Mouse (Mus musculus) ES-E14 (cell line): Measurements from ENCODE around the gene Slc1a4. TPM values are rescaled to one million over a fixed set of nuclear protein-coding genes. Genes with fewer than 3 reads are reported as not detected.

ENCODE experiments used
- DNase-seq: peaks from one replicate; pipeline ENCODE4 v3.0.0-alpha.2; 2013; ENCODE audit warnings: low read depth, low spot score
- H3K27ac ChIP-seq: 2 replicates; pipeline ENCODE4 v1.5.1; 2012; ENCODE audit warnings: low read depth, mild to moderate bottlenecking, low read length, moderate library complexity, mixed read lengths; ENCODE audit not compliant: poor library complexity, insufficient read depth, severe bottlenecking
- H3K36me3 ChIP-seq: 2 replicates; pipeline ENCODE4 v1.6.1; 2012; ENCODE audit warnings: mild to moderate bottlenecking, low read length, moderate library complexity, mixed read lengths; ENCODE audit not compliant: control insufficient read depth, poor library complexity, insufficient read depth, severe bottlenecking
- H3K4me1 ChIP-seq, 2 experiments: fragments of 150-350 bp in 1 of 2; sonication (generic) in 1 of 2; 2 replicates each; pipeline ENCODE4 v1.6.1; 2012; ENCODE audit warnings: low read length in 2 of 2, mild to moderate bottlenecking in 1 of 2, mixed read lengths in 1 of 2; ENCODE audit not compliant: control insufficient read depth in 2 of 2, insufficient read depth in 2 of 2, poor library complexity in 1 of 2
- H3K4me3 ChIP-seq, 2 experiments: fragments of 150-350 bp in 1 of 2; sonication (generic) in 1 of 2; 2 replicates each; pipeline ENCODE4 v1.5.1; 2012; ENCODE audit warnings: low read length in 2 of 2, low read depth in 1 of 2, mild to moderate bottlenecking in 1 of 2, mixed read lengths in 1 of 2; ENCODE audit not compliant: insufficient read depth in 1 of 2, poor library complexity in 1 of 2, severe bottlenecking in 1 of 2
- H3K9ac ChIP-seq: 2 replicates; pipeline ENCODE4 v1.6.1; 2012; ENCODE audit warnings: low read depth, mild to moderate bottlenecking, low read length, mixed read lengths; ENCODE audit not compliant: poor library complexity, insufficient read depth, severe bottlenecking
- H3K9me3 ChIP-seq: fragments of 150-350 bp; sonication (generic); 2 replicates; pipeline ENCODE4 v1.6.1; 2012; ENCODE audit warnings: low read depth, mild to moderate bottlenecking, low read length; ENCODE audit not compliant: control insufficient read depth, insufficient read depth
- CHD2 ChIP-seq: IDR thresholded peaks from 2 replicates; pipeline ENCODE4 v1.6.1; 2014; ENCODE audit warnings: mild to moderate bottlenecking, low read depth, low read length, inconsistent platforms
- HCFC1 ChIP-seq: IDR thresholded peaks from 2 replicates; pipeline ENCODE4 v1.6.1; 2012; ENCODE audit warnings: low read length, inconsistent platforms, borderline replicate concordance; ENCODE audit not compliant: insufficient read depth
- MAFK ChIP-seq: IDR thresholded peaks from 2 replicates; pipeline ENCODE4 v1.6.1; 2014; ENCODE audit warnings: mild to moderate bottlenecking, low read depth, low read length, inconsistent platforms; ENCODE audit not compliant: insufficient read depth
- ZC3H11A ChIP-seq: IDR thresholded peaks from 2 replicates; pipeline ENCODE4 v1.6.1; 2012; ENCODE audit warnings: low read depth, mild to moderate bottlenecking, inconsistent platforms, low read length, borderline replicate concordance
- ZNF384 ChIP-seq: IDR thresholded peaks from 2 replicates; pipeline ENCODE4 v1.6.1; 2012; ENCODE audit warnings: low read depth, low read length, inconsistent platforms
- in situ Hi-C, 2 experiments: fragments of 600-800 bp; cut with MboI; formaldehyde crosslinking; loops; one replicate each; pipeline ENCODE4 v1.15.1; 2025; ENCODE audit warnings: low sequenced_read_pairs in 2 of 2, inconsistent platforms in 1 of 2; ENCODE audit not compliant: unreplicated experiment in 2 of 2
- total RNA-seq: library from RNA; depleted of rRNA; stranded (reverse); fragments of 300-350 nt; gene quantifications from 2 replicates; pipeline ENCODE4 v1.2.3, GENCODE M21; 2012

The Slc1a4 gene
- total RNA-seq, 1 experiment: 35.2 TPM

GRCm38 (mm10) chr11:20348466-20348865 is 16.0 kb upstream of the Slc1a4 start:
- H3K4me1 ChIP-seq: peaks cover 0 to 2% of the 10 kb centered on the region in 2 experiments; a peak in 1 of 4 replicates
- H3K27ac ChIP-seq: no peak overlapping the region
- no peaks in the 10 kb centered on the region for H3K9me3 ChIP-seq
- TF ChIP-seq ZC3H11A (no peak), CHD2 (no peak), ZNF384 (no peak), HCFC1 (no peak), MAFK (no peak)
- in situ Hi-C loops: no loop called here
- H3K9ac ChIP-seq: no peak overlapping the region
- H3K36me3 ChIP-seq: no peaks in the 10 kb centered on the region
- H3K4me3 ChIP-seq: no peak overlapping the region
- DNase-seq: no peak

DNA sequence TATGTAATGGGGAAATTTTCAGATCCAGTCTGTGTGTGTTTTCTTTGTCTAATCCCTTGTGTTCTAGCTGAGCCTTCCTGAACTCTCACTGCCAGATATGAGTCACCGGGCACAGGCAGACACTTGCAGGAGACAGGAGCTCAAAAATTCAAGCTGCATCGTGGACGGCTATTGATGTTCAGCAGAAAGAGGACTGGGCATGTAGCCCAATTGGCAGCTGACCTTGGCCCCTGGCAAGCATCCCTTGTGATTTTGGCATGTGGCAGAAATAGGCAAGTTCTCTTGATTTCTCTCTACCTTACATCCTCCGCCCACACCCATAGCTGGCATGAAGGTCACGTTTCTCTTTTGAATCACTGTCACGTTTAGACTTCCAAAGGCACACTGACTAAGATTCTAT is 15.0 kb upstream of the Slc1a4 start:
- H3K36me3 ChIP-seq: no peaks in the 10 kb centered on the region
- TF ChIP-seq HCFC1 (no peak), ZNF384 (no peak), CHD2 (no peak), ZC3H11A (no peak), MAFK (no peak)
- H3K9ac ChIP-seq: no peak overlapping the region
- no peak for DNase-seq
- peaks cover 0 to 2% of the 10 kb centered on the region in 2 experiments; a peak in 1 of 4 replicates for H3K4me1 ChIP-seq
- H3K9me3 ChIP-seq: no peaks in the 10 kb centered on the region
- H3K27ac ChIP-seq: no peak overlapping the region
- in situ Hi-C loops: no loop called here
- no peak overlapping the region for H3K4me3 ChIP-seq

DNA sequence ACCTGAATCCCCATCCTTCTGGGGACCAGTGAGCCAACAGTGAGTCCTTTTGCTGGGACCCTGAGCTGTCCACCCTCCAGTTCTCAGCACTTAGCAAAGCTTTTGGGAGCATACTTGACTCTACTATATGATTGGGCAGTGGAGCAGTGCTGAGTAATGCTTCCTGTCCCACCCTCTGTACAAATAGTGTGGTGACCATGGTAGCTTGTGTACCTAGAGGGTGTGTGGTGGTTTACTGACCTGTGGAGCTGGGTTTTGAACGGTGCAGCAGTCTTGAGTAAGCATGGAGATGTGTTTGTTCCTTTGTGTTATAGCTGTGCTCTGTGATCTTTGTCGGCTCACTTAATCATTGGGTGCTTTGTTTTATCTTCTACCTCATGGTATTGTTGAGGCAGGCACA is 13.9 kb upstream of the Slc1a4 start:
- no peak overlapping the region for H3K27ac ChIP-seq
- no peak overlapping the region for H3K4me3 ChIP-seq
- H3K4me1 ChIP-seq: peaks cover 0 to 2% of the 10 kb centered on the region in 2 experiments; a peak in 1 of 4 replicates
- in situ Hi-C loops: no loop called here
- TF ChIP-seq ZNF384 (no peak), MAFK (no peak), CHD2 (no peak), ZC3H11A (no peak), HCFC1 (no peak)
- no peak overlapping the region for H3K9ac ChIP-seq
- H3K9me3 ChIP-seq: no peaks in the 10 kb centered on the region
- no peak for DNase-seq
- no peaks in the 10 kb centered on the region for H3K36me3 ChIP-seq

DNA sequence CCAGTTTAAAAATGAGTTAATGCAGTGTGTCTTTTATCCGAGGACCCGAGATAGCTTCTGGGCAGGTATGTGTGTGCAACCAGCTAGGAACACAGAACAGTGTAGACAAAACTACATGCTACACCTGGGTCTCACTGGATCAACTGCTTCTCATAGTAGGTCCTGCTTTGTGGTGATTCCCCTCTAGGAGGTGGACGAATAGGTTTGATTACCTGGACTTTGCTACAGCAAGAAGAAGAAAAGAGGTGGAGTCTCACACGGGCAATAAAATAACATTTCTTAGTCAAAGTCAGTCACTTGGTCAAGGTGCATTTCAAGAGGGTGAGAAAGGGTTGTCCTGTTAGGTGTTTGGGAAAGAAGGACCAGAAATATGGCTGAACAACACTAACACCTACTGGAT is 11.4 kb upstream of the Slc1a4 start:
- Histone ChIP-seq H3K4me3 (no peak overlapping the region), H3K27ac (no peak overlapping the region), H3K36me3 (no peaks in the 10 kb centered on the region), H3K9me3 (no peaks in the 10 kb centered on the region), H3K9ac (no peak overlapping the region), H3K4me1 (peaks cover 0 to 2% of the 10 kb centered on the region in 2 experiments; a peak in 1 of 4 replicates)
- in situ Hi-C loops: no loop called here
- TF ChIP-seq ZC3H11A (no peak), HCFC1 (no peak), ZNF384 (no peak), CHD2 (no peak), MAFK (no peak)
- no peak for DNase-seq

- H3K9me3 ChIP-seq: no peaks in the 10 kb centered on the region
- no peak overlapping the region for H3K27ac ChIP-seq
- no peak overlapping the region for H3K4me3 ChIP-seq
- no peak for DNase-seq
- in situ Hi-C loops: no loop called here
- no peak for TF ChIP-seq HCFC1
- no peak for TF ChIP-seq ZC3H11A
- no peak for TF ChIP-seq MAFK
- no peak for TF ChIP-seq ZNF384
- H3K4me1 ChIP-seq: peaks cover 0 to 6% of the 10 kb centered on the region in 2 experiments; a peak in 1 of 4 replicates
- H3K36me3 ChIP-seq: no peaks in the 10 kb centered on the region
- H3K9ac ChIP-seq: no peak overlapping the region
These were observed 9.1 kb upstream of the Slc1a4 start for GRCm38 (mm10) chr11:20341598-20341997.
